Mouse (Mus musculus): ENCODE measurements around the gene Gm813. TPM values are rescaled to one million over a fixed set of nuclear protein-coding genes. Genes with fewer than 3 reads are reported as not detected.
"Not testable (repeated sequence)": the region's sequence is repeated elsewhere in the genome, so short reads cannot be mapped to it uniquely, and the experiment has no call there.

The Gm813 gene
- not detected for polyA plus RNA-seq (2017; shearing (Covaris generic))

GRCm38 (mm10) chr16:58616878-58617277 is at the start of gene Gm813:
Gene Gm813 (minus strand): TSS chr16:58616978.
- no peak for ATAC-seq

- not testable (repeated sequence) for ATAC-seq
Observed at GRCm38 (mm10) chr16:58665137-58665536, 48.4 kb upstream of the Gm813 start.

- ATAC-seq, result no peak
Observed at GRCm38 (mm10) chr16:58663816-58664215, 47.0 kb upstream of the Gm813 start.

GRCm38 (mm10) chr16:58663021-58663420 is 46.2 kb upstream of the Gm813 start:
- peak; percentile 88 for ATAC-seq

GRCm38 (mm10) chr16:58662287-58662791 is 45.6 kb upstream of the Gm813 start:
- ATAC-seq, result no peak

- ATAC-seq, result no peak
Observed at GRCm38 (mm10) chr16:58661826-58662225, 45.0 kb upstream of the Gm813 start.

- ATAC-seq, result no peak
Observed at GRCm38 (mm10) chr16:58658668-58659067, 41.9 kb upstream of the Gm813 start.

GRCm38 (mm10) chr16:58656526-58656925 is 39.7 kb upstream of the Gm813 start:
- no peak for ATAC-seq

- no peak for ATAC-seq
Observed at GRCm38 (mm10) chr16:58655751-58656150, 39.0 kb upstream of the Gm813 start.

- no peak for ATAC-seq
Observed at GRCm38 (mm10) chr16:58649979-58650378, 33.2 kb upstream of the Gm813 start.

- no peak for ATAC-seq
Observed at GRCm38 (mm10) chr16:58638689-58639175, 22.0 kb upstream of the Gm813 start, which contains the start of gene E330017A01Rik. Gene E330017A01Rik (minus strand): TSS chr16:58638739.

GRCm38 (mm10) chr16:58638016-58638415 is 21.2 kb upstream of the Gm813 start:
- ATAC-seq, result no peak

GRCm38 (mm10) chr16:58637448-58637847 is 20.7 kb upstream of the Gm813 start:
- no peak for ATAC-seq

GRCm38 (mm10) chr16:58635866-58636265 is 19.1 kb upstream of the Gm813 start:
- no peak for ATAC-seq

- no peak for ATAC-seq
Observed at GRCm38 (mm10) chr16:58629736-58630135, 13.0 kb upstream of the Gm813 start.

- no peak for ATAC-seq
Observed at GRCm38 (mm10) chr16:58628968-58629367, 12.2 kb upstream of the Gm813 start.

GRCm38 (mm10) chr16:58628336-58628680 is 11.5 kb upstream of the Gm813 start:
- ATAC-seq, result no peak

GRCm38 (mm10) chr16:58627597-58628335 is 11.0 kb upstream of the Gm813 start:
- no peak for ATAC-seq

- peak; percentile 73 for ATAC-seq
Observed at GRCm38 (mm10) chr16:58623944-58624343, 7.2 kb upstream of the Gm813 start.

- ATAC-seq, result no peak
Observed at GRCm38 (mm10) chr16:58623114-58623513, 6.3 kb upstream of the Gm813 start.

- ATAC-seq, result no peak
Observed at GRCm38 (mm10) chr16:58622377-58622776, 5.6 kb upstream of the Gm813 start.

GRCm38 (mm10) chr16:58617346-58617745 is 568 bp upstream of the Gm813 start:
- ATAC-seq, result no peak

- no peak for ATAC-seq
Observed at GRCm38 (mm10) chr16:58612969-58613368, 3.8 kb downstream of the Gm813 start.

GRCm38 (mm10) chr16:58607101-58607500 is 9.7 kb downstream of the Gm813 start:
- no peak for ATAC-seq
